Mouse (Mus musculus) c-Kit-positive CD71-negative TER-119-negative erythroid progenitor cells, embryonic 14.5 days (primary cell): ENCODE measurements at regions not wholly inside any gene's neighbourhood (a gene's known extent, or its start where the extent isn't known, plus 50 kb on each side); places are given as distances from the start of the nearest gene placed in this dataset.

Source experiments
- DNase-seq: peaks from one replicate; pipeline ENCODE4 v3.0.0-alpha.2; 2013; ENCODE audit warnings: low read depth

- no peak for DNase-seq
These were observed 60.4 kb upstream of the Ppara start for GRCm38 (mm10) chr15:85674191-85674984.

GRCm38 (mm10) chr15:85675126-85675525, 59.7 kb upstream of the Ppara start:
- no peak for DNase-seq

GRCm38 (mm10) chr15:85675736-85676135, 59.0 kb upstream of the Ppara start:
- DNase-seq: no peak

DNA sequence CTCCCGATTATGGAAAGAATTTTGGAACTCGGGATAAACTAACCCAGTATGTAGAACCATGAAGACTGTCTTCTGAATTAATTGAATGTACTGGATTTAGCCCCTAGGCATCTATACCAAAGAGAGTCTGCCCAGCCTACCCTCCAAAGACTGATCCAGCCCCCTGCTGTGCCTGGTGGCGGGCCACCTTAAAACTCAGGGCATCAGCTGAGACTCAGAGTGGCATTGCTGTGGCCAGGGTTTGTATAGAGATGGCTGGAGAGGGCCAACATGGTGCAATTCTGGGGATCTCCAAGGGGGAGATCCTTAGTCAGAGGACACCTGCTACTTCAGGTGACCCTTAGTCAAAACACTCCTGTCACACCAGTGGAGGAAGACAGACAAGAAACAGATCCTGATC, 58.6 kb upstream of the Ppara start:
- no peak for DNase-seq

DNA sequence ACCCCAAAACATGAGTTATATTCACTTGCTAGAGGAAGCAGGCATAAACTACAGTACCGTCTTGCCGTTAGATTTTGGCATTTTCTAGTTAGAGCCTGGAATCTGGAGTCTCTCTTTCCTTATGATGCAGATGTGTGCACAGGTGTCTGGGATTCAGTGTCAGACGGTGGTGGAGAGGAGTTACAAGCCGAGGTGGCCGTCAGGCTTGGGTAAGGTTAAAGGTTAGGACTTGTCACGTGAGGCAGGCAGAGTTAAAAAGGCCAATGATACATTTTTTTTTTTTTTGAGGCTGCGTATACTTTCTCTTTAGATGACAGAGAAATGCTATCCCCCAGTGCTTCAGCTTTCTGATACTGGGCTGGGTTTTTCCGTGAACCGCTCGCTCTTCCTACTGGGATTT, 57.9 kb upstream of the Ppara start:
- no peak for DNase-seq

DNA sequence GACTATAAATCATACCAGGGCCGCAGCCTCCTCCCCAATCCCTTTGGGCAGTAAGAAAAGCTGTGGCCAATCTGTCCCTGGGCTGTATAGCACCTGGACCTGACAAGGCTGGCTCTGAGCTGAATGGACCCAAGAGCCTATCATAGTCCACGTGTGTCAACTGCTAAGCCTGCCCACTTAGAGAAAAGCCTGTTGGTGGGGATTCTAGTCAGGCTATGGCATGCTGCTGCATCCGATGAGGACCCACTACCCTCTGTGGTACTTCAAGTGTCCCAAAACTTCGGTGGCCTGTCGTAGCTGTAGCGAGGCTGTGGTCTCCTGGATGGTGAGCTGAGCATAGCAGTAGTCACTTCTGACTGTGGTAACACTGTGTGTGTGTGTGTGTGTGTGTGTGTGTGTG, 57.4 kb upstream of the Ppara start:
- DNase-seq: no peak

GRCm38 (mm10) chr15:85677855-85678254, 56.9 kb upstream of the Ppara start:
- DNase-seq: no peak

GRCm38 (mm10) chr15:85678351-85678895, 56.4 kb upstream of the Ppara start:
- no peak for DNase-seq

GRCm38 (mm10) chr15:85678981-85679708, 55.6 kb upstream of the Ppara start:
- no peak for DNase-seq

GRCm38 (mm10) chr15:85679864-85680428, 54.8 kb upstream of the Ppara start:
- DNase-seq: no peak

GRCm38 (mm10) chr15:85680460-85681224, 54.1 kb upstream of the Ppara start:
- no peak for DNase-seq

GRCm38 (mm10) chr15:85682116-85682515, 52.7 kb upstream of the Ppara start:
- no peak for DNase-seq

DNA sequence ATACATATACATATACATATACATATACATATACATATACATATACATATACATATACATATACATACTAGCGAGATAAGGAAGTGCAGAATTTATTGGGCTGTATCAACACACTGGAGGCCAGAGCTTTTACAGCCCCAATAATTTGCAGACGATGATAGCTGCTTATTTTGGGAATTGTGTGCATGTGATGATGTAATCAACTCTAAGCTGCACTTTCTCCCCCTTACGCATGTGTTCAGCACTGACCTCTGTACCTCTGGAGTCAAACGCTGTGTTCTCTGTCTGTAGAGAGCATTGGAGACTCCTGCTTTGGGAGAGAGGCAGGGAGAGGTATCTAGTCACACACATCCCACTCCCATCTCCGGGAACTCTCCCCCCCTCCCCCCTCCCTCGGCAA, 52.0 kb upstream of the Ppara start:
- no peak for DNase-seq

DNA sequence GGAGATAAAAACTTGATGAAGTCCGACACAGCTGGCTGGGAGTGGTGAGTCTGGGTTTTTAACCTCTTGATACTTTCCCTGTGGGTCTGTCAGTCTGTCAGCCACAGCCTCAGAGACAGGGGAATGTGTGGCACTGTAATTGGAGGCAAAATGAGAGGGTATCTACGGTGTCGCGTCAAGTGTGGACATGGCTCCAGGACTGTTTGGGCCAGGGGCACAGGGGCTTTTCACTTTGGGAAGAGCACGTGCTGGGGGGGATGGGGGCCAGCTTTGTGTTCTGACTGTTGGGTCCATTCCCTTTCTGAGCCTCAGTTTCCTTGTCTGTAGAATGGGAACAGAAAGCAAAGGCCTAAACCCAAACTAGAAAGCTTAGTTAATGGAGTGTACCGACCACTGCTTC, 51.5 kb upstream of the Ppara start:
- no peak for DNase-seq

- DNase-seq: no peak
These were observed 51.1 kb upstream of the Ppara start for GRCm38 (mm10) chr15:85683716-85684115.

- no peak for DNase-seq
These were observed 50.5 kb upstream of the Ppara start for GRCm38 (mm10) chr15:85684164-85684708.

- no peak for DNase-seq
These were observed 49.9 kb upstream of the Ppara start for GRCm38 (mm10) chr15:85684875-85685274.
